Mouse (Mus musculus): ENCODE measurements at regions not wholly inside any gene's neighbourhood (a gene's known extent, or its start where the extent isn't known, plus 50 kb on each side); places are given as distances from the start of the nearest gene placed in this dataset.

DNA sequence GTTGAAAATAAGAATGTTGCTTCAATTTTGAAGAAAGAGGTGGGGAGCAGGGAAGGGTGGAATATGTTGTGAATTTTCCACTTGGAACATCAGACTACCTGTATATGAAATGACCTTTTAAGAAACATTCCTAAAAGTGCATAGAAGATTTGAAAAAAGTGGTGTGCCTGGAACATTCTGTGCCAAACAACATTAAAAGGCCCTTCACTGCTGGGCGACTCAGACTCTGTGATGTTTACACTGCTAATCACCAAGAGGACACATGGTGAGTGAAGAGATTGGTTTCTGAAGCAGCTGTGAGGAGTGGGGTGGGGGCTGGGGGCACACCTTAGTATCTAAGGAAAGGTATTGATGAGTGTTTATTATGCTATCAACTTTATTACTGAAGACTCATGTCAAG lies 65.2 kb downstream of the Kbtbd8 start:
- no peak for TF ChIP-seq CTCF (IDR thresholded peaks at IDR 0.05; ENCODE audit: extremely low read depth, insufficient read depth, low read length)
- TF ChIP-seq POLR2A (IDR thresholded peaks at IDR 0.05; ENCODE audit: extremely low read depth, insufficient read depth, low read length), result no peak
